Mouse (Mus musculus) CH12.LX (cell line): ENCODE measurements around the gene Pxn. TPM values are rescaled to one million over a fixed set of nuclear protein-coding genes. Genes with fewer than 3 reads are reported as not detected.

Source experiments
- DNase-seq: peaks from one replicate; pipeline ENCODE4 v3.0.0-alpha.2; 2013; ENCODE audit errors: extremely low read depth
- H3K27ac ChIP-seq: 2 replicates; pipeline ENCODE4 v1.5.1; 2012; ENCODE audit warnings: low read depth, mild to moderate bottlenecking, control low read depth, moderate library complexity; ENCODE audit not compliant: insufficient read depth
- H3K27me3 ChIP-seq: replicated peaks from 2 replicates; pipeline ENCODE3; 2012; ENCODE audit warnings: inconsistent platforms
- H3K36me3 ChIP-seq, 2 experiments: replicated peaks in 1 of 2; 2 replicates each; pipeline versions ENCODE3 to v1.6.1; 2012; ENCODE audit warnings: inconsistent platforms in 1 of 2, low read length in 1 of 2, mild to moderate bottlenecking in 1 of 2, mixed read lengths in 1 of 2, moderate library complexity in 1 of 2; ENCODE audit not compliant: control insufficient read depth in 1 of 2, insufficient read depth in 1 of 2
- H3K4me1 ChIP-seq, 2 experiments: 2 replicates each; pipeline ENCODE4 v1.6.1; 2012; ENCODE audit warnings: inconsistent platforms in 1 of 2, moderate library complexity in 1 of 2; ENCODE audit not compliant: insufficient read depth in 2 of 2, control insufficient read depth in 1 of 2
- H3K4me2 ChIP-seq: 2 replicates; pipeline ENCODE4 v1.6.1; 2012; ENCODE audit warnings: low read depth, mild to moderate bottlenecking, control low read depth; ENCODE audit not compliant: poor library complexity, insufficient read depth, severe bottlenecking
- H3K4me3 ChIP-seq, 3 experiments: fragments of 150-350 bp in 1 of 3; sonication (generic) in 1 of 3; replicated peaks in 1 of 3; 2 replicates each; pipeline versions ENCODE3 to v1.5.1; 2011 to 2012; ENCODE audit warnings: low read depth in 2 of 3, low read length in 2 of 3, mild to moderate bottlenecking in 2 of 3, moderate library complexity in 2 of 3, control low read depth in 1 of 3, improper control_type of control experiment in 1 of 3, inconsistent platforms in 1 of 3, mixed read lengths in 1 of 3; ENCODE audit not compliant: poor library complexity in 1 of 3
- H3K79me2 ChIP-seq: replicated peaks from 2 replicates; pipeline ENCODE4 v1.6.1; 2012; ENCODE audit warnings: mild to moderate bottlenecking, moderate library complexity; ENCODE audit not compliant: control insufficient read depth, poor library complexity, insufficient read depth, severe bottlenecking; ENCODE audit errors: extremely low read depth
- H3K9ac ChIP-seq: 2 replicates; pipeline ENCODE4 v1.6.1; 2012; ENCODE audit warnings: low read depth, mild to moderate bottlenecking, control low read depth, moderate library complexity; ENCODE audit not compliant: insufficient read depth
- H3K9me3 ChIP-seq: replicated peaks from 2 replicates; pipeline ENCODE3; 2012; ENCODE audit warnings: low read length, inconsistent platforms, mixed read lengths
- CHD1 ChIP-seq: IDR thresholded peaks from 2 replicates; pipeline ENCODE4 v1.6.1; 2012; ENCODE audit warnings: low read depth, low read length, improper control_type of control experiment, inconsistent platforms
- CTCF ChIP-seq, 2 experiments: IDR thresholded peaks in 1 of 2; conservative IDR thresholded peaks in 1 of 2; 2 replicates each; pipeline ENCODE4 v1.5.1; 2011 to 2012; ENCODE audit warnings: low read depth in 2 of 2, low read length in 2 of 2, improper control_type of control experiment in 1 of 2, inconsistent platforms in 1 of 2, mild to moderate bottlenecking in 1 of 2, moderate library complexity in 1 of 2
- E2F4 ChIP-seq: IDR thresholded peaks from 2 replicates; pipeline ENCODE4 v1.6.1; 2011; ENCODE audit warnings: low read depth, low read length, improper control_type of control experiment; ENCODE audit not compliant: insufficient replicate concordance
- ETS1 ChIP-seq: conservative IDR thresholded peaks from 2 replicates; pipeline ENCODE4 v1.6.1; 2012; ENCODE audit warnings: low read depth, mild to moderate bottlenecking, inconsistent platforms, low read length, improper control_type of control experiment, moderate library complexity
- GABPA ChIP-seq: IDR thresholded peaks from 2 replicates; pipeline ENCODE4 v1.6.1; 2012; ENCODE audit warnings: low read depth, low read length, improper control_type of control experiment, inconsistent platforms; ENCODE audit not compliant: insufficient replicate concordance
- JUN ChIP-seq: IDR thresholded peaks from 2 replicates; pipeline ENCODE4 v1.6.1; 2011; ENCODE audit warnings: low read depth, mild to moderate bottlenecking, low read length, improper control_type of control experiment, moderate library complexity; ENCODE audit not compliant: insufficient read depth
- JUND ChIP-seq: conservative IDR thresholded peaks from 2 replicates; pipeline ENCODE4 v1.6.1; 2011; ENCODE audit warnings: low read depth, low read length, improper control_type of control experiment
- PAX5 ChIP-seq: IDR thresholded peaks from 2 replicates; pipeline ENCODE4 v1.6.1; 2012; ENCODE audit warnings: low read length, inconsistent platforms, mixed read lengths
- SMC3 ChIP-seq: IDR thresholded peaks from 2 replicates; pipeline ENCODE4 v1.6.1; 2011; ENCODE audit warnings: low read depth, low read length, improper control_type of control experiment
- TBP ChIP-seq: conservative IDR thresholded peaks from 2 replicates; pipeline ENCODE4 v1.6.1; 2011; ENCODE audit warnings: low read depth, low read length, improper control_type of control experiment
- TCF12 ChIP-seq: IDR thresholded peaks from 2 replicates; pipeline ENCODE4 v1.6.1; 2014; ENCODE audit warnings: low read depth, mild to moderate bottlenecking, inconsistent platforms, low read length, improper control_type of control experiment
- UBTF ChIP-seq: IDR thresholded peaks from 2 replicates; pipeline ENCODE4 v1.6.1; 2012; ENCODE audit warnings: low read depth, mild to moderate bottlenecking, inconsistent platforms, low read length, improper control_type of control experiment, moderate library complexity
- USF1 ChIP-seq: IDR thresholded peaks from 2 replicates; pipeline ENCODE4 v1.6.1; 2014; ENCODE audit warnings: low read depth, mild to moderate bottlenecking, inconsistent platforms, low read length, improper control_type of control experiment
- USF2 ChIP-seq: conservative IDR thresholded peaks from 2 replicates; pipeline ENCODE4 v1.6.1; 2011; ENCODE audit warnings: low read depth, low read length, improper control_type of control experiment
- ZC3H11A ChIP-seq: IDR thresholded peaks from 2 replicates; pipeline ENCODE4 v1.6.1; 2012; ENCODE audit warnings: low read depth, mild to moderate bottlenecking, inconsistent platforms, low read length, improper control_type of control experiment
- ZNF384 ChIP-seq: IDR thresholded peaks from 2 replicates; pipeline ENCODE4 v1.6.1; 2012; ENCODE audit warnings: low read depth, low read length, improper control_type of control experiment, inconsistent platforms
- dilution Hi-C: fragments of 300-500 bp; cut with MboI; formaldehyde crosslinking; loops from 2 replicates; pipeline ENCODE4 v1.14.3; 2020; ENCODE audit warnings: low sequenced_read_pairs; ENCODE audit not compliant: extremely low pct_unique_long_range_greater_than_20kb, extremely low pct_ligation_motif_present
- in situ Hi-C: fragments of 300-500 bp; cut with MboI; formaldehyde crosslinking; loops from 3 replicates; pipeline ENCODE4 v1.14.3; 2019; ENCODE audit warnings: low sequenced_read_pairs, low pct_ligation_motif_present, low pct_unique_long_range_greater_than_20kb, mixed read lengths
- polyA plus RNA-seq: library from polyadenylated mRNA; unstranded; fragments of >175 nt; gene quantifications from 2 replicates; pipeline ENCODE4 v1.2.1, GENCODE M21; 2012; ENCODE audit warnings: low read depth; ENCODE audit not compliant: insufficient read length
- total RNA-seq, 2 experiments: library from RNA; depleted of rRNA; stranded (reverse); fragments of 300-350 nt in 1 of 2; fragments of >200 nt in 1 of 2; gene quantifications; 2 replicates each; pipeline ENCODE4 v1.2.3; 2012 to 2014

Pxn gene
- total and polyA plus RNA-seq, 3 experiments, result 17.0 to 43.4 (median 21.1) TPM

DNA sequence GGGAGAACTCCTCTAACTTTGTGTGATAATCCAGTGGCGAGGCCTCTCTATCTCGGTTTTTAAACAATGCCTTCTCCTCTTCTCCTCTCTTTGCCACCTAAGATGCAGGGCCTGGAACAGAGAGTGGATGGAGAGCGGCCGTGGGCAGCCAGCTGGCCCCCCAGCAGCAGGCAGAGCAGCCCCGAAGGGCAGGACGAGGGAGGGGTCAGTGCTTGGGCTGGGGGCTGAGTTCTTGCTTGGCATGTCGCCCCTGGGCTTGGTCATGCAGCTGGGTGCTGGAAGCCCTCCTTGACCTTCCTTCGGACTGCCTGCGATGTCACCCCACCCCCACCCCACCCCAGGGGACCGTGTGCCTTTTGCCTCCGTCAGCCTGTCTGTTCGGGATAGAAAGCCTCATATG is 44.9 kb downstream of the Pxn start:
- no peak for TF ChIP-seq UBTF
- TF ChIP-seq ZC3H11A, result no peak
- TF ChIP-seq GABPA, result no peak
- TF ChIP-seq JUN, result no peak
- TF ChIP-seq USF2, result no peak
- no peak for TF ChIP-seq ETS1
- TF ChIP-seq JUND, result no peak
- TF ChIP-seq CHD1, result no peak
- no peak for TF ChIP-seq TBP
- TF ChIP-seq CTCF (conservative IDR thresholded peaks at IDR 0.05 in 1 of 2, IDR thresholded peaks at IDR 0.05 in 1 of 2; ENCODE audit: low read depth in 2 of 2, low read length in 2 of 2), result no peak
- peaks cover 9 to 61% of the 10 kb centered on the region in 2 experiments for H3K4me1 ChIP-seq

DNA sequence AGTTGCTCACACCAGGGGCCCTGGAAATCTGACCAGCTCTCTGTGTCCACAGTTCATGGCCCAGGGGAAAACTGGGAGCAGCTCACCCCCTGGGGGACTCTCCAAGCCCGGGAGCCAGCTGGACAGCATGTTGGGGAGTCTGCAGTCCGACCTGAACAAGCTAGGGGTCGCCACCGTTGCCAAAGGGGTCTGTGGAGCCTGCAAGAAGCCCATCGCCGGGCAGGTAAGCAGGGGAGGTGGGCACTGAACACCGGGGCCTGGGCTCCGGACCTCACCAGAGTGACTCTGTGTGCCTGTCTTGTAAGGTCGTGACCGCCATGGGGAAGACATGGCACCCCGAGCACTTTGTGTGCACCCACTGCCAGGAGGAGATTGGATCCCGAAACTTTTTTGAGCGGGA is 45.3 kb downstream of the Pxn start:
- no peaks in the 10 kb centered on the region for H3K27me3 ChIP-seq
- TF ChIP-seq SMC3 (no peak), E2F4 (no peak), ZNF384 (no peak), ETS1 (no peak), PAX5 (no peak), TCF12 (no peak), USF1 (no peak)
- TF ChIP-seq, all 38 proteins: peak for 0
- DNase-seq, result no peak
- peaks cover 9 to 58% of the 10 kb centered on the region in 2 experiments for H3K4me1 ChIP-seq
- peaks cover 42 to 88% of the 10 kb centered on the region in 2 experiments for H3K36me3 ChIP-seq
- H3K4me3 ChIP-seq, result no peak overlapping the region
- no peak overlapping the region for H3K27ac ChIP-seq
- H3K4me2 ChIP-seq, result no peak overlapping the region
- H3K79me2 ChIP-seq, result no peaks in the 10 kb centered on the region
- in situ Hi-C loops, result no loop called here
- H3K9me3 ChIP-seq, result no peaks in the 10 kb centered on the region
- dilution Hi-C loops, result no loop called here
- H3K9ac ChIP-seq, result no peak overlapping the region

More for the DNA sequence above, 44.9 kb downstream of the Pxn start:
- H3K27me3 ChIP-seq, result no peaks in the 10 kb centered on the region
- H3K9ac ChIP-seq, result no peak overlapping the region
- no peak overlapping the region for H3K4me2 ChIP-seq
- DNase-seq, result no peak
- dilution Hi-C loops (no loop called here), in situ Hi-C loops (no loop called here)
- no peaks in the 10 kb centered on the region for H3K79me2 ChIP-seq
- no peak overlapping the region for H3K4me3 ChIP-seq
- H3K36me3 ChIP-seq, result peaks cover 46 to 92% of the 10 kb centered on the region in 2 experiments
- no peak overlapping the region for H3K27ac ChIP-seq
- H3K9me3 ChIP-seq, result no peaks in the 10 kb centered on the region
